Mouse (Mus musculus) adrenal gland, adult 18-20 months (tissue): ENCODE data around the gene Akap6. TPM values are rescaled to one million over a fixed set of nuclear protein-coding genes. Genes with fewer than 3 reads are reported as not detected.
A peak's percentile ranks its signal among the peaks of the same experiment; 100 is the strongest.

Experiments used
- DNase-seq, 2 experiments: peaks; one replicate each; pipeline ENCODE4 v3.0.0; 2021 to 2022; ENCODE audit warnings: low spot score in 2 of 2
- total RNA-seq, 2 experiments: library from RNA; stranded (reverse); gene quantifications; 1 replicate in 1 of 2; 2 replicates in 1 of 2; pipeline ENCODE4 v1.2.3; 2021

Akap6 gene
- total RNA-seq, 2 experiments from 2014 or later: 2.2 to 2.5 TPM

- DNase-seq: peak; percentile 21 to 36
These were observed 196.7 kb downstream of the Akap6 start for GRCm38 (mm10) chr12:52895672-52896460.

- no peak for DNase-seq
These were observed 197.6 kb downstream of the Akap6 start for GRCm38 (mm10) chr12:52896785-52897184.

- no peak for DNase-seq
These were observed 198.9 kb downstream of the Akap6 start for GRCm38 (mm10) chr12:52898130-52898529.

- DNase-seq: no peak
These were observed 204.9 kb downstream of the Akap6 start for GRCm38 (mm10) chr12:52904046-52904445.

GRCm38 (mm10) chr12:52908448-52909066 is 209.4 kb downstream of the Akap6 start:
- DNase-seq: no peak

- DNase-seq: no peak
These were observed 211.2 kb downstream of the Akap6 start for GRCm38 (mm10) chr12:52910345-52910744.

GRCm38 (mm10) chr12:52910819-52911218 is 211.6 kb downstream of the Akap6 start:
- DNase-seq: peak; percentile 77 to 79

GRCm38 (mm10) chr12:52918939-52919338 is 219.8 kb downstream of the Akap6 start:
- DNase-seq: peak in 1 of 2 experiments; percentile 28

- no peak for DNase-seq
These were observed 223.3 kb downstream of the Akap6 start for GRCm38 (mm10) chr12:52922510-52922909.

- DNase-seq: no peak
These were observed 226.3 kb downstream of the Akap6 start for GRCm38 (mm10) chr12:52925448-52925847.

- no peak for DNase-seq
These were observed 234.6 kb downstream of the Akap6 start for GRCm38 (mm10) chr12:52933832-52934231.

- no peak for DNase-seq
These were observed 235.8 kb downstream of the Akap6 start for GRCm38 (mm10) chr12:52934989-52935388.

GRCm38 (mm10) chr12:52938786-52939185 is 239.6 kb downstream of the Akap6 start:
- DNase-seq: no peak

GRCm38 (mm10) chr12:52939324-52939946 is 240.3 kb downstream of the Akap6 start:
- DNase-seq: no peak

- no peak for DNase-seq
These were observed 242.8 kb downstream of the Akap6 start for GRCm38 (mm10) chr12:52941941-52942340.

GRCm38 (mm10) chr12:52944274-52944673 is 245.1 kb downstream of the Akap6 start:
- DNase-seq: no peak

- DNase-seq: no peak
These were observed 245.8 kb downstream of the Akap6 start for GRCm38 (mm10) chr12:52944949-52945348.

- peak in 1 of 2 experiments; percentile 9 for DNase-seq
These were observed 251.5 kb downstream of the Akap6 start for GRCm38 (mm10) chr12:52950660-52951059.

- no peak for DNase-seq
These were observed 258.4 kb downstream of the Akap6 start for GRCm38 (mm10) chr12:52957587-52957986.

- no peak for DNase-seq
These were observed 258.8 kb downstream of the Akap6 start for GRCm38 (mm10) chr12:52957994-52958393.

- DNase-seq: no peak
These were observed 292.6 kb downstream of the Akap6 start for GRCm38 (mm10) chr12:52991745-52992144.

- DNase-seq: no peak
These were observed 313.2 kb downstream of the Akap6 start for GRCm38 (mm10) chr12:53012336-53012735.
